Mouse (Mus musculus) hindbrain, embryonic 15.5 days (tissue): ENCODE measurements around the gene Pls1. TPM values are rescaled to one million over a fixed set of nuclear protein-coding genes. Genes with fewer than 3 reads are reported as not detected.
A peak's percentile ranks its signal among the peaks of the same experiment; 100 is the strongest.

Experiments
- ATAC-seq: fragments of 200-750 bp; cut with Nextera tagmentation; 2 replicates; pipeline ENCODE4 v1.8.0; 2017; ENCODE audit warnings: low read depth, moderate number of reproducible peaks, moderate TSS enrichment; ENCODE audit not compliant: low FRiP score
- H3K27ac ChIP-seq: fragments of 300-500 bp; sonication (generic); replicated peaks from 2 replicates; pipeline ENCODE4 v1.5.1; 2015; ENCODE audit warnings: mild to moderate bottlenecking, inconsistent platforms
- H3K27me3 ChIP-seq: fragments of 300-500 bp; sonication (generic); 2 replicates; pipeline ENCODE4 v1.6.1; 2015; ENCODE audit warnings: control low read depth, inconsistent platforms
- H3K36me3 ChIP-seq: fragments of 300-500 bp; sonication (generic); 2 replicates; pipeline ENCODE4 v1.6.1; 2015; ENCODE audit warnings: control low read depth, inconsistent platforms
- H3K4me1 ChIP-seq: fragments of 300-500 bp; sonication (generic); replicated peaks from 2 replicates; pipeline ENCODE4 v1.6.1; 2015; ENCODE audit warnings: control low read depth, inconsistent platforms
- H3K4me2 ChIP-seq: fragments of 300-500 bp; sonication (generic); 2 replicates; pipeline ENCODE4 v1.6.1; 2015; ENCODE audit warnings: moderate library complexity, mild to moderate bottlenecking, inconsistent platforms
- H3K4me3 ChIP-seq: fragments of 300-500 bp; sonication (generic); 2 replicates; pipeline ENCODE4 v1.5.1; 2015; ENCODE audit warnings: mild to moderate bottlenecking, inconsistent platforms
- H3K9ac ChIP-seq: fragments of 300-500 bp; sonication (generic); 2 replicates; pipeline ENCODE4 v1.6.1; 2015; ENCODE audit warnings: inconsistent platforms
- H3K9me3 ChIP-seq: fragments of 300-500 bp; sonication (generic); 2 replicates; pipeline ENCODE4 v1.6.1; 2016; ENCODE audit warnings: control low read depth, inconsistent platforms
- WGBS: fragments of 180-500 bp; shearing (Covaris S2); methylation state at CpG from one replicate; pipeline ENCODE4 v1.1.7; 2015; 5-methylcytosine and 5-hydroxymethylcytosine counted together
- polyA plus RNA-seq: library from polyadenylated mRNA; unstranded; fragments of >200 nt; fragmentation: Nextera tagmentation; extraction: Ambion mirVana; gene quantifications from 2 replicates; pipeline ENCODE4 v1.2.1, GENCODE M21; 2015

The Pls1 gene
- polyA plus RNA-seq, 1 experiment from 2014 or later: 1.9 TPM

DNA sequence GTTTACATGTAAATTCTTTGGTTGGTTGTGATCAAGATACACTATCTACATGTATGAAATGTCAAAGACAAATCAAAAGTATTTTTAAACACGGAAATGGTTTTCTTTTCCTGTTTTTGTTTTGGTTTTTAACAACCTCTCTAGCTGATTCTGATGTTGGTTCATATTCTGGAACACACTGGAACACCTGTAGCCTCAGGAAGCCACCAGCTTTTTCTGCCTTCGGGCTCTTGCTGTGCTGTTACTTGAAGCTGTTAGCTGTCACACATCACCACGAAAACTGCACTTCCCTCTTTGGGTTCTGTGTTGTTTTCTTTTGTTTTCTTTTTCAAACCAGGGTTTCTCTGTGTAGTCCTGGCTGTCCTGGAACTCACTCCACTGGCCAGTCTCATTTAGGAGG, 10.3 kb downstream of the Pls1 start:
- no peak overlapping the region for H3K4me2 ChIP-seq

DNA sequence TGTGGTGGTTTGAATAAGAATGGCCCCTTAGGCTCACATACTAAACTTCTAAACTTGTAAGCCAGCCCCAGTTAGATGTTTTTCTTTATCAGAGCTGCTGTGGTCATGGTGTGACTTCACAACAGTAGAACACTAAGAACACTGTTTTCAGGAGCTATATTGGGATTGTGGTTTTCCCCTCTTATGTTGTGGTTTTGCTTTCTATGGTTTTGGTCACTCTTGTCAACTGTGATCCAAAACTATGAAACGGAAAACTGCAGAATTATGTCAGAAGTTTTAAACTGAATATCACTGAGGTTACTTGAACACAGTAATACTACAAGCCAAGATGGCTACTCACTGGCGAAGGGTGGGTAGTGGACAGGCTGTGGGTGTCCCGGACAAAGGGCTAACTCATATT, 12.4 kb downstream of the Pls1 start:
- Histone ChIP-seq H3K9me3 (no peaks in the 10 kb centered on the region), H3K4me3 (no peak overlapping the region), H3K4me2 (no peak overlapping the region), H3K9ac (no peak overlapping the region), H3K4me1 (no peaks in the 10 kb centered on the region), H3K36me3 (no peaks in the 10 kb centered on the region), H3K27me3 (no peaks in the 10 kb centered on the region), H3K27ac (no peak overlapping the region)
- 94% methylated on average over 3 of the region's 3 CpGs for WGBS
- no peak for ATAC-seq

More for the DNA sequence above, 10.3 kb downstream of the Pls1 start:
- 79% methylated on average over 3 of the region's 3 CpGs for WGBS
- ATAC-seq: no peak
- Histone ChIP-seq H3K27me3 (no peaks in the 10 kb centered on the region), H3K4me1 (no peaks in the 10 kb centered on the region), H3K4me3 (no peak overlapping the region), H3K27ac (no peak overlapping the region), H3K36me3 (no peaks in the 10 kb centered on the region), H3K9ac (no peak overlapping the region), H3K9me3 (no peaks in the 10 kb centered on the region)

GRCm38 (mm10) chr9:95827565-95827964, 17.5 kb downstream of the Pls1 start:
- H3K27me3 ChIP-seq: no peaks in the 10 kb centered on the region
- no peak for ATAC-seq
- H3K9me3 ChIP-seq: no peaks in the 10 kb centered on the region
- H3K4me3 ChIP-seq: no peak overlapping the region
- no peaks in the 10 kb centered on the region for H3K4me1 ChIP-seq
- H3K36me3 ChIP-seq: no peaks in the 10 kb centered on the region
- no peak overlapping the region for H3K27ac ChIP-seq
- H3K4me2 ChIP-seq: no peak overlapping the region
- no peak overlapping the region for H3K9ac ChIP-seq
- 95% methylated on average over 5 of the region's 5 CpGs for WGBS

GRCm38 (mm10) chr9:95822531-95822930, 22.6 kb downstream of the Pls1 start:
- Histone ChIP-seq H3K27ac (no peak overlapping the region), H3K9me3 (no peaks in the 10 kb centered on the region), H3K36me3 (no peaks in the 10 kb centered on the region), H3K9ac (no peak overlapping the region), H3K27me3 (no peaks in the 10 kb centered on the region), H3K4me3 (no peak overlapping the region), H3K4me1 (no peaks in the 10 kb centered on the region), H3K4me2 (no peak overlapping the region)
- no peak for ATAC-seq
- WGBS: 80% methylated on average over 7 of the region's 7 CpGs

GRCm38 (mm10) chr9:95815706-95816105, 29.4 kb downstream of the Pls1 start:
- no peak overlapping the region for H3K9ac ChIP-seq
- no peak overlapping the region for H3K27ac ChIP-seq
- no peaks in the 10 kb centered on the region for H3K9me3 ChIP-seq
- ATAC-seq: no peak
- 0 out of 2 replicates have a peak, but pooled peaks cover 7% of the 10 kb centered on the region for H3K4me1 ChIP-seq
- H3K4me2 ChIP-seq: no peak overlapping the region
- H3K4me3 ChIP-seq: no peak overlapping the region
- H3K27me3 ChIP-seq: no peaks in the 10 kb centered on the region
- 87% methylated on average over 4 of the region's 4 CpGs for WGBS
- no peaks in the 10 kb centered on the region for H3K36me3 ChIP-seq

DNA sequence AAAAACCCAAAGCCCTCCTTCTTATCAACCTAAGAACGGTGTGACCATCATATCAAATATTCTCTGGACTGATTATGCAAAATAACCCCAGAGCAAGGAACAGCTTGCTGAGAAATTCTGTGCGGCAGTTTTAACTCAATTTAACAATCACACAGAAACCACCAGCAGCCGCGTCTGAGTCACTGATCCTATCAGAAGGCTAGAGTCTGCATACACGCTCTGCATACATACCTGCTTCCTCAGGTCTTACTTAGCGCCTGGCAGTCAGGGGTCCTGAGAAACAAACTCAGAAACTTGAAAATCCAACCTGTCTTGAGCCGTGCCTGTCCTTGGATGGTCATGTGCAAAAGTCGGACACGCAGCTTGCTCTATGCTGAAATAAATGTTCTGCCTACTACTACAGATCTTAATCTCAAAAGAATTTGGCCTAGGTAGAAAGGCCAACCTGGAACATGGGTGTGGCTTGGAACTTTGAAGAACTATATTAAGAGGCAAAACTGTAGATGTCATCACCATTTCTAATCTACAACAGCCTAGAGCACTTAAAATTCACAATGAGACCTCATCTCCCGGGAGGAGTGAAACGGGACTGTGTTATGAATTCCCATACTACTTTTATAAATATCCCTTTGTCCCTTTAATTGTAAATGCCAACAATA, 30.0 kb downstream of the Pls1 start:
- no peak overlapping the region for H3K27ac ChIP-seq

DNA sequence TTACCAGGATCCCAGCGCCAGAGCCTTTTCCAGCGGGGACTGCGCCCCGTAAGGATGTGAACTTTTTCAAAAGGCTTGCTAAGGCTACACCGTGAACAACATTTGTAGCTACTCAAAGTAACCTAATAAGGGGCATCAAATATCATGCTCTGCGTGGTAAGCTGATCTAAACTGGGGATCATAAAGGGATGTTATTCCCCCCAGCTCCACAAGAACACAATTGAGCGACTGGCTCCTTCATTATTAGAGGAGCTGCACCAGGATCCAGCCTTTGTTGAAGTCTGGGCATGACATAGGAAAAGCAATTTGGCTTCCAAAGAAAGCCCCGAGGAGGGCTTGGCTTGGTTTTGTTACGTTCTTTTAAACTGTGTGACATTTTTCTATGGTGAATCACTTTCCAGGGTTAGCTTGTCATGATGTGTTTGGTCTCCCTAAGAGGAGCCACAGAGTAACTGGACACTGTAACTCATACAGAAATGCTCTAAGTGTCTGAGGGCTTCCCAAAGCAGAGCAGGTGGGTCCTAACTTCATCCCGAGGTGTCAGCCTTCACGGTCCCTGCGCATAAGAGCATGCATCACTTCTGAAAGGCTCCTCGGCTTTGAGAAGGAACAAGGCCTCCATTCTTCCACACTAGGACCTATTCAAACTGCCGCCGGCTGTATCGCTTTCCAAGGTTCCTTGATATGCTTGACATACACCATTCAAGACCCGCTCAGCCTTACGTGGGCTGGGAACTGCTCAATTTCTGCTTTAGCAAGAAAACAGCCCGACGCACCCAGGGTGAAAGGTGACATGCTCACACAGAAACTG, 31.2 kb downstream of the Pls1 start:
- no peak overlapping the region for H3K4me3 ChIP-seq
- no peaks in the 10 kb centered on the region for H3K27me3 ChIP-seq
- 0 out of 2 replicates have a peak overlapping the region, but pooled peaks have one; percentile 26 for H3K4me2 ChIP-seq
- no peak overlapping the region for H3K9ac ChIP-seq
- ATAC-seq: peak; percentile 66
- 0 out of 2 replicates have a peak overlapping the region, but pooled peaks have one; percentile 2 for H3K27ac ChIP-seq
- H3K36me3 ChIP-seq: no peaks in the 10 kb centered on the region
- H3K4me1 ChIP-seq: 0 out of 2 replicates have a peak, but pooled peaks cover 7% of the 10 kb centered on the region
- no peaks in the 10 kb centered on the region for H3K9me3 ChIP-seq
- WGBS: 30% methylated on average over 20 of the region's 20 CpGs

More for the DNA sequence above, 30.0 kb downstream of the Pls1 start:
- ATAC-seq: no peak
- H3K27me3 ChIP-seq: no peaks in the 10 kb centered on the region
- no peak overlapping the region for H3K9ac ChIP-seq
- H3K36me3 ChIP-seq: no peaks in the 10 kb centered on the region
- H3K4me1 ChIP-seq: 0 out of 2 replicates have a peak, but pooled peaks cover 7% of the 10 kb centered on the region
- no peak overlapping the region for H3K4me3 ChIP-seq
- H3K9me3 ChIP-seq: no peaks in the 10 kb centered on the region
- WGBS: 75% methylated on average over 11 of the region's 11 CpGs
- no peak overlapping the region for H3K4me2 ChIP-seq

DNA sequence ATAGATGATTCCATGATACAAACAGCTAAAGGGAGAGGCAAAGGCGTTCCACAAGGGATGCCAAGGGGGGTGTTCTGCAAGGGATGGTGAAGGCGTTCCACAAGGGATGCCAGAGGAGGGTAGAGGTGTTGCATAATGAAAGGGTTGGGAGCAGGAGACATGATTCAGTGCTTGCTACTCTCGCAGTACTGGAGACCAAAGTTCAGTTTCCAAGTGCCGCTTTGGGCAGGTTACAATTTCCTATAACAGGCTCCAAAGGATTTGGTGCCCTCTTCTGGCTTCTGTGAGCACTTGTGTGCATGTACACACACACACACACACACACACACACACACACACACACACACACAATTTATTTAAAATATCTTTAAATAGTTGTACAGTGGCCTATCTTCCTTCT, 33.3 kb downstream of the Pls1 start:
- Histone ChIP-seq H3K9ac (no peak overlapping the region), H3K4me2 (no peak overlapping the region), H3K27ac (no peak overlapping the region), H3K9me3 (no peaks in the 10 kb centered on the region), H3K27me3 (no peaks in the 10 kb centered on the region), H3K36me3 (no peaks in the 10 kb centered on the region), H3K4me3 (no peak overlapping the region), H3K4me1 (0 out of 2 replicates have a peak, but pooled peaks cover 7% of the 10 kb centered on the region)
- no peak for ATAC-seq
- 96% methylated on average over 4 of the region's 4 CpGs for WGBS

- ATAC-seq: no peak
- Histone ChIP-seq H3K9me3 (no peaks in the 10 kb centered on the region), H3K9ac (no peak overlapping the region), H3K36me3 (no peaks in the 10 kb centered on the region), H3K27me3 (no peaks in the 10 kb centered on the region), H3K4me2 (no peak overlapping the region), H3K4me1 (0 out of 2 replicates have a peak, but pooled peaks cover 7% of the 10 kb centered on the region), H3K4me3 (no peak overlapping the region), H3K27ac (no peak overlapping the region)
- WGBS: 66% methylated on average over 4 of the region's 4 CpGs
These were observed 35.5 kb downstream of the Pls1 start for GRCm38 (mm10) chr9:95809596-95809995.

GRCm38 (mm10) chr9:95805449-95805848, 39.7 kb downstream of the Pls1 start:
- H3K4me2 ChIP-seq: no peak overlapping the region
- H3K36me3 ChIP-seq: no peaks in the 10 kb centered on the region
- no peaks in the 10 kb centered on the region for H3K9me3 ChIP-seq
- H3K27me3 ChIP-seq: no peaks in the 10 kb centered on the region
- H3K27ac ChIP-seq: no peak overlapping the region
- no peak overlapping the region for H3K9ac ChIP-seq
- H3K4me1 ChIP-seq: no peaks in the 10 kb centered on the region
- ATAC-seq: no peak
- WGBS: 87% methylated on average over 12 of the region's 12 CpGs
- no peak overlapping the region for H3K4me3 ChIP-seq

- WGBS: 85% methylated on average over 3 of the region's 3 CpGs
- Histone ChIP-seq H3K4me2 (no peak overlapping the region), H3K27ac (no peak overlapping the region), H3K9ac (no peak overlapping the region), H3K4me3 (no peak overlapping the region), H3K9me3 (no peaks in the 10 kb centered on the region), H3K27me3 (no peaks in the 10 kb centered on the region), H3K4me1 (no peaks in the 10 kb centered on the region), H3K36me3 (no peaks in the 10 kb centered on the region)
- ATAC-seq: no peak
These were observed 41.3 kb downstream of the Pls1 start for GRCm38 (mm10) chr9:95803783-95804182.
